Mouse (Mus musculus) heart, adult 10 weeks (tissue): ENCODE data around the gene Txlna. TPM values are rescaled to one million over a fixed set of nuclear protein-coding genes. Genes with fewer than 3 reads are reported as not detected.

Source experiments
- polyA plus RNA-seq: library from polyadenylated mRNA; stranded (reverse); fragments of 350-450 nt; fragmentation: Illumina TruSeq; extraction: RNeasy Lipid Tissue Mini Kit (QIAGEN cat#74804); gene quantifications from one replicate; pipeline ENCODE4 v1.2.3, GENCODE M21; 2014; ENCODE audit warnings: low read depth, low replicate concordance

Txlna gene
- polyA plus RNA-seq, result 25.6 TPM

DNA sequence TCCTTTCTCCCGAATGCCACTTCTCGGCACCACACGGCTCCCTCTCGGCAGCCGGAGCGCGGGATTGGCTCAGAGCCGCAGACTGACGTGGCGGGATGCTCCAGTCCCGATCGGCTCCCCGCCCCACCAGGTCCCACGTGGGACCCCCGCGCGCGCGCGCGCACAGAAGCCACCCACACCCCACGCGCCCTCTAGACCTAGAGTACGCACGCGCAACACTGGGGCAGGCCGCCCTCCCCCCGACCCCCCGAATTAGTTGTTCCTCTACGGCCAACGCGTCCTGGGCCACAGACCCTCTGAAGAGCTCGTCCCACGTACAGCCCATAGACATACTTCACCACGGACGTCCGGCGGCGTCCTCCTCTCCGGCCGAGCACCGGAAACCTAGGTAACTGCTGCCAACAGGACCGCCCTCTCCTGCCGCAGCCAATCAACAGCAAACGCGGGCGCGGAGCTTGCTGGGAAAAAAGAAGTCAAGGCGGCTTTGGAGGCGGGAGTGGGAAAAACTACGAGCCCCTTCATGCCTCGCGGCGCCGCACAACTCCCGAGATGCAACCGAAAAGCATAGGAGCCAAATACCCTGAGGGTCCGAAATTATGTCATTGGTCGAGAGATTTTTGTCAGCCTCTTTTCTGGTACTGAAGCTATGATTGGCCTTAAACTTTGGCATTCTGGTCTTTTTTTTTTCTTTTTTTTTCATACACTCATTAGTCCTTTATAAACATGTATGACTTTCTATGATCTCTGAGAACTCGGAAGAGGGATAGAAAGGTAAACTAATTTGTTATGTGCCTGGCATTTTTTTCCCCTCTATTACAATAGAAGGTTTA lies at the start of gene Txlna:
Txlna (minus strand) TSS at position 428 of the 830 bp plus-strand sequence.

DNA sequence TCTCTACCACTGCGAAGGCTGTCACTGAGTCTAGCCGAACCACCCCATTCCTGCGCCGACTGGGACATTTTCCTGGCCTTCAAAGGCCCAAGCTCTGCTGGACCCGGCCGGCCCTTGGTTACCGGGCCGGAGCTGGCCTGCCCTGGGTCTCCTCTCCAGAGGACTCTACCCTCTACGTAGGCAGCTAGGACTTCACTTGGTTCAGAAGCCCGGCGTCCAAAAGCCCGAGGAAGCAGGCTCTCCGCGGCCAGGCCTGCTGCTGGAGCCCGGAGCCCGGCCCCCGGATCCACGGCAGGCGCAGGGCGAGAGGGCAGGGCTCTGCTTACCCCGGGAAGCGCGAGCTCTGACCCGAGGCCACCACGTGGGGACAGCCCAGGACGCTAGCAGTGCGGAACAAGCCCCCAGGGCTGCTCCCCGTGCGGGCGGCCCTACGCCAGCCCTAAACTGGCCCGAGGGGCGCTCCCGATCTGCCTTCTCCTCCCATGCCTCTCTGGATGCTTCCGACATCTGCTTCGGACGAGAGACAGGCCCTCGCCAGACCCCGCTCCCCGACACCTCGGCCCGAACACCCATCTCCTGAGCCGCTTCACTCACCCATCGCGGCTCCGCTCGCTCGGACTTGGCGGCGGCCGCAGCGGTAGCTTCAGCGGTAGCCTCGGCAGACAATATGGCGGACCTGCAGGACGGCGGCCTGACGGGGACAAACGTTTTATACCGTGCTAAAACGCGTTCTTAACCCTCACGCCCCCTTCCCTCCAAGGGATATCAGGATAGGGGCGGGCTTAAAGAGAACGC lies 31.4 kb upstream of the Txlna start, which contains the start of gene Kpna6:
Kpna6 (minus strand) TSS at position 685 of the 795 bp plus-strand sequence.

DNA sequence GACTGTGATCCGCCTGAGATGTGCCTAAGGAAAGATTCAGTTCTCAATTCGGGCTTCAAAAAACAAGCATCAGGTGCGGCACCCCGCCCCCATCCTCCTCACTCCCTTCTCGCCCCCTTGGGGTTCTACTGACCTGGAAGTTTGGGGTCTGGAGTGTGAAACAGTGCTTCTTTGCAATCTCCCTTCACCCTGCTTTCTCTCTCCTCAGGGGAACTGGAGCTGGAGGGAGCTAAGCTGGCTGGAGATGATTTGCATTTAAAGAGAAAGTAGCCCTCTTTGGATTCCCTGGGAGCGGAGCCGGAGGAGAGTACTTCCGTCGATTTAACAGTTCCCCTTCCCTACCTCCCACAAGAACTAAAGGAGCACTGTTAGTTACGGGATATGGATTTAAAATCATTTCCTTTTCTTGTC lies 17.2 kb downstream of the Txlna start, which contains the start of gene Ccdc28b:
Ccdc28b (minus strand) TSS at position 267 of the 411 bp plus-strand sequence.

DNA sequence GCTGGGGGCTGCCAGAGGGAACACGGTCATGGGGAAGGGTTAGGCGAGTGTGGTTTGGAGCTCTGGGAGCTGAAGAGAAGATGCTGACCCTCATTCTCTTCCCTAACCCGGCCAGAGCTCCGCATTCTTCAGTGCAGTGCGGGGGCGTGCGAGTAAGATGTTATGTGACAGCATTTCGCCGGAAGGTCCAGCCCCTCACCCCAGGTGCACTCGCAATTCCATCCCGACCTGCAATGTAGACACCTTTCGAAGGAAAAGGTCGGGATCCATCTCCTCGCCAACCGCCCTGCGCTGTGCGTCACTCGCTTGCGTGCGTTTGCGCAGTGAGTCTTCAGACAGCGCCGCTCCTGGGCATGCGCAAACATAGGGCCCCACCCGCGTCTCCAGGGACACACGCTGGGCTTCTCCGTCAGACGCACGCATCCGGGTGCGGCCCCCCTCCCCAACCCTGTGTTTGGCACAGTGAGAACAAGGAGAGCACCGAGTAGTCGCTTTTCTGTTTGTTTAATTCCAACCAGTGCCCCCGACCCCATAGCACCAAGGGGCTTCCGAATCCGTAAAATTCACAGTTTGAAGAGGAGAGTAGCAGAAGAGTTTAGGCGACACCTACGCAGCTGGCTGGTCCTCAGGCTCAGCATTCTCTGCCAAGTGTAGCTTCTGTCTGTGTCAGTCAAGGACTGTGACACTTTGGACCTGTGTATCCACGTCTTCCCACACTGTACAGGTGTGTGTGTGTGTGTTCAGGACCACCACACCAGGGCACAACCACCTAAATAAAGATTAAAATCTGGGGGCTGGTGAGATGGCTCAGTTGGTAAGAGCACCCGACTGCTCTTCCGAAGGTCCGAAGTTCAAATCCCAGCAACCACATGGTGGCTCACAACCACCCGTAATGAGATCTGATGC lies 21.8 kb downstream of the Txlna start, which contains the start of gene Iqcc:
Iqcc (minus strand) TSS at position 314 of the 906 bp plus-strand sequence.

DNA sequence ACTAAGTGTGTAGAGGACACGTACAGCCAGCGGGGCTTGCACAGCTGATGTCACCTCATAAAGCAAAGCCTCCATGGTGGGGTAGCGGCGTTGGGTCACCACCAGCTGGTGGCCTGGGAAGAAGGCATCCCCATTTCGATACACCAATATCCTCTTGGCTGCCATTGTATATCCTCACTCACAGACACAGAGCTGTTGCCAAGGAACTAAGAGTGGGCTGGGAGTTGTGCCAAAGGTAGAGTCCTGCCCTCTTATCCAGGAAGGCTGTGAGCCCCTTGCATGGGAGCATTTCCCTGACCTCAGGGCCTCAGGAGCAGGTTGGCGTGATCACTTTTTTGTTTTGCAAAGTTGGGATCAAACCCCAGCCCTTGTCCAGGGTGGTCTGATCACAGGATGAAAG lies 26.8 kb downstream of the Txlna start, which contains the start of gene Dcdc2b:
Dcdc2b (minus strand) TSS at position 165 of the 400 bp plus-strand sequence.

DNA sequence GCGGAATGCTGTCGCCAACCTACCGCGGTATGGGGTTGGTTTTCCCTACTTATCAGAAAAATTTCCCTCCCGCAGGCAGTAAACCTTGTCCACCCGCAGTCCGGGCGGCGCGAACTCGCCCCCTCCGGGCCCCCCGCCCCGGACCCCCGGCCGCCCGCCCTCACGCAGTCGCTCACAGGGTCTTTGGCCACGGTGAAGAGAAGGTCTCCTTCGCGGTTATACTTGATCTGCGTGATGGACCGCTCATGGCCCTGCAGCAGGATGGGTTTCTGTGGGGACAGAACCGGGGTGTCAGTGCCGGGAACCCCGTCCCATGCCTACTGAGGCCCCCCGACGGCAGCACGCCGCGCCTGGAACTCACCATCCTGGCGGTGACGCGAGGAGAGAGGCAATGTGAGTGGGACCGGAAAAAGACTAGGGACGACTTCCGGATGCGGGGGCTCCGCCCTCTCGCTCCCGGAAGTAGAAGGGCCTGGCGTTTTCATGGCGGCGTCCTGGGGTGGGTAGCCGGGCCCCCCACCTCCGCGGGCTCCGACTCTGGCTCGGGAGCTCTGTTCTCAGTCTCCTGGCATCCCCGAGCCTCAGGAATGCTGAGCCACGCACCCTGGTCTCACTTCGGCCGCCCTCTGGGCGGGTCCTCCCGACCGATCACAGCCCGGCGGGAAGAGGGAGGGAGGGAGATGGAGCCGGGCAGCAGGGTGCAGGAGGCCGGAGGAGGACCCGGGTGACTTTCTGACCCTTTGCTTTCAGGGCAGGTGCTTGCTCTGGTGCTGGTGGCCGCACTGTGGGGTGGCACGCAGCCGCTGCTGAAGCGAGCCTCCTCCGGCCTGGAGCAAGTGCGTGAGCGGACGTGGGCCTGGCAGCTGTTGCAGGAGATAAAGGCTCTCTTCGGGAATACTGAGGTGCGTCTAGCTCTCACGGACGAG lies 40.4 kb downstream of the Txlna start, which contains the start of the genes Eif3i and Tmem234:
Eif3i (minus strand) TSS at position 416 of the 926 bp plus-strand sequence.
Tmem234 (plus strand) TSS at position 436 of the 926 bp plus-strand sequence.

DNA sequence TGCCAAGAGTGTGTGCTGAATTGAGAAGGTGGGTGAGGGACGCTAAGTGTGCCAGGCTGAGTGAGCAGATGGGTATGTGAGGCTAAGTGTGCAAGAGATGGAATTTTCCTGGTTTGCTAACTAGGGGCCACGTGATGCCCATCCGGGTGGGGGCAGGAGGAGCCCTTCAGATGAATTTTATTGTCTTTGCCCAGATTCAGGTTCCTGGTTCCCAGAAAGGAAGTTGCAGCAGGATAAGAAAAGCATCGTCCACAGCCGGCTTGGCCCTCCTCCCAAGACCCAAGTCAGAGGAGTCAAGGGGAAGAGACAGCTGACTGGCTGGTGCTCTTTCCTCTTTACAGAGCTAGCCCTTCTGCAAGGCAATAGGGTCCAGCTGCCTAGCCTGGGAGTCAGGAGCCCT lies 62.4 kb downstream of the Txlna start, which contains the start of gene Fam167b:
Fam167b (minus strand) TSS at position 84 of the 400 bp plus-strand sequence.

Other genes with a start within 250 kb of the Txlna start
- not detected for gene Zbtb8b, start 200.2 kb downstream of the Txlna start, polyA plus RNA-seq
- gene Bsdc1, start 179.5 kb downstream of the Txlna start, polyA plus RNA-seq, result 48.9 TPM
- gene Tssk3, start 150.0 kb downstream of the Txlna start, polyA plus RNA-seq, result not detected
- not detected for gene Fam229a, start 149.9 kb downstream of the Txlna start, polyA plus RNA-seq
- gene Marcksl1, start 127.5 kb downstream of the Txlna start, polyA plus RNA-seq, result 5.8 TPM
- gene Hdac1, start 98.4 kb downstream of the Txlna start, polyA plus RNA-seq, result 25.7 TPM
- gene Lck, start 67.4 kb downstream of the Txlna start, polyA plus RNA-seq, result 0.68 TPM
- 0.73 TPM for gene Fam167b, start 62.5 kb downstream of the Txlna start, polyA plus RNA-seq
- 141 TPM for gene Eif3i, start 40.4 kb downstream of the Txlna start, polyA plus RNA-seq
- 78.7 TPM for gene Tmem234, start 40.4 kb downstream of the Txlna start, polyA plus RNA-seq
- 2.9 TPM for gene Dcdc2b, start 26.8 kb downstream of the Txlna start, polyA plus RNA-seq
- 16.9 TPM for gene Iqcc, start 22.0 kb downstream of the Txlna start, polyA plus RNA-seq
- gene Ccdc28b, start 17.1 kb downstream of the Txlna start, polyA plus RNA-seq, result 21.7 TPM
- gene Kpna6, start 31.7 kb upstream of the Txlna start, polyA plus RNA-seq, result 43.9 TPM
- gene Tmem39b, start 55.8 kb upstream of the Txlna start, polyA plus RNA-seq, result 4.8 TPM
- 35.7 TPM for gene Khdrbs1, start 101.2 kb upstream of the Txlna start, polyA plus RNA-seq
- 235 TPM for gene Ptp4a2, start 170.2 kb upstream of the Txlna start, polyA plus RNA-seq